ENCODE assay signal across 21 mouse cellular contexts in the genomic region with DNA sequence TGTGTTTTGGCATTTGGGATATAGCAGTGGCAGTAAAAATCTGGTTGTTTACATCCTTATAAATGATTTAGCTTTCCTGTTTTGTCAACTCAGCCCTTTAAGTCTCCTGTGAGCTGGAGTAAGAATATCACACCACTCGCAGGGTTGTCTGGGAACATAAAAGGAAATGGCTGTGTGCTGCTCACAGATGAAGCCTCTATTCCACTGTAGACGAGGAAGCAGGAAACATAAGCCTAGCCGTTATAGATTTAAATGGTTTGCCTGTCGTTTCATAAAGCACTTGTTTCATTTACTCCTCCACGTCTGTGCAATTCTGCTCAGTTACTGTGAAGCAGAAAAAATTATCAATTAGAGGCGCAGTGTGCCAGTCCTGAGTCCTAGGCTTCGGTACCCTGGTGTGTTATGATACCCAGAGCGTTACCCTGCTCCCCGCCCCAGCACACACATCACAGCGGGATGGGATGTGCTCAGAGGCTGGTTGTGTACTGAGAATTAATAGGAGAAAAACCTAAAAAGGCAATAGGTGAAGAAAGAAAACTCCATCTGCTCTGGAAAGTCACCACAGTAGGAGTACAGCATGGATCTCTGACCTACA. TPM values are rescaled to one million over a fixed set of nuclear protein-coding genes. Genes with fewer than 3 reads are reported as not detected.
DNase-seq lines count a peak whose midpoint lies in the region; ATAC-seq and TF ChIP-seq lines count a peak whose summit lies in the region.
"Had no signal": no experiment of that assay in that cellular context is flagged by ENCODE, and none has a peak within 500 bp of the region (broad histone marks: within the 10 kb centered on the region; RNA-seq: fewer than 3 reads in every experiment).

No protein-coding gene starts in this region.

- no peak for TF ChIP-seq CTCF in brain, embryonic 14.5 days (IDR thresholded peaks at IDR 0.05; ENCODE audit: borderline replicate concordance, extremely low read depth, insufficient read depth, insufficient read length)

- no peak overlapping the region for H3K9ac ChIP-seq in limb, embryonic 12.5 days (replicated peaks)
- H3K9ac ChIP-seq in hindbrain, embryonic 12.5 days = no peak overlapping the region
- H3K9ac ChIP-seq in midbrain, embryonic 16.5 days (ENCODE audit: low read depth, low read length) = no peak overlapping the region
- H3K9ac ChIP-seq: forebrain, embryonic 15.5 days; heart, embryonic 12.5 days; intestine, embryonic 15.5 days; liver, embryonic 13.5 days had no signal

- peak overlapping the region; percentile 41; the same call in 1 of the 2 replicates for H3K27ac ChIP-seq in limb, embryonic 12.5 days
- H3K27ac ChIP-seq in limb, embryonic 10.5 days = no peak overlapping the region
- peak overlapping the region; percentile 7; the same call in 1 of the 2 replicates for H3K27ac ChIP-seq in hindbrain, embryonic 12.5 days
- H3K27ac ChIP-seq in midbrain, embryonic 16.5 days (ENCODE audit: low read length) = no peak overlapping the region
- H3K27ac ChIP-seq: embryonic facial prominence, embryonic 10.5 days; forebrain, embryonic 15.5 days; intestine, embryonic 15.5 days; liver, embryonic 13.5 days had no signal

- DNase-seq in limb, embryonic 10.5 days (ENCODE audit: low spot score) = no peak
- DNase-seq in brain, embryonic 14.5 days (ENCODE audit: low read depth) = peak; percentile 32
- DNase-seq in adrenal gland, postnatal 14 days = no peak
- DNase-seq in cerebellum, postnatal 10 days = no peak
- DNase-seq: cerebellum, postnatal 25 days; kidney, postnatal 36 days; layer of hippocampus, postnatal 36 days; left cerebral cortex, postnatal 4 days; liver, embryonic 13.5 days; right cerebral cortex, postnatal 25 days; thymus, postnatal 25 days had no signal

- no peaks in the 10 kb centered on the region for H3K9me3 ChIP-seq in limb, embryonic 12.5 days
- no peaks in the 10 kb centered on the region for H3K9me3 ChIP-seq in limb, embryonic 10.5 days (replicated peaks)
- H3K9me3 ChIP-seq in hindbrain, embryonic 12.5 days (replicated peaks) = no peaks in the 10 kb centered on the region
- H3K9me3 ChIP-seq in midbrain, embryonic 16.5 days (replicated peaks; ENCODE audit: control insufficient read depth, low read length, poor library complexity, severe bottlenecking) = no peaks in the 10 kb centered on the region
- H3K9me3 ChIP-seq: embryonic facial prominence, embryonic 10.5 days; forebrain, embryonic 15.5 days; heart, embryonic 12.5 days; intestine, embryonic 15.5 days; liver, embryonic 13.5 days; megakaryocyte, embryonic 14.5 days had no signal

- 46% methylated on average over 10 of the region's 10 CpGs for WGBS in limb, embryonic 12.5 days
- WGBS in limb, embryonic 10.5 days = 75% methylated on average over 10 of the region's 10 CpGs
- 69% methylated on average over 10 of the region's 10 CpGs for WGBS in hindbrain, embryonic 12.5 days
- WGBS in midbrain, embryonic 16.5 days = 49% methylated on average over 10 of the region's 10 CpGs

- H3K36me3 ChIP-seq in limb, embryonic 12.5 days = no peaks in the 10 kb centered on the region
- no peaks in the 10 kb centered on the region for H3K36me3 ChIP-seq in limb, embryonic 10.5 days
- no peaks in the 10 kb centered on the region for H3K36me3 ChIP-seq in hindbrain, embryonic 12.5 days
- no peaks in the 10 kb centered on the region for H3K36me3 ChIP-seq in midbrain, embryonic 16.5 days (ENCODE audit: control insufficient read depth, insufficient read depth, low read length)
- H3K36me3 ChIP-seq: embryonic facial prominence, embryonic 10.5 days; forebrain, embryonic 15.5 days; heart, embryonic 12.5 days; intestine, embryonic 15.5 days; liver, embryonic 13.5 days had no signal

- no peak for TF ChIP-seq POLR2A in brain, embryonic 14.5 days (IDR thresholded peaks at IDR 0.05; ENCODE audit: borderline replicate concordance, extremely low read depth, insufficient read depth, insufficient read length, poor library complexity, severe bottlenecking)

- peaks cover 7% of the 10 kb centered on the region for H3K4me1 ChIP-seq in limb, embryonic 12.5 days (replicated peaks)
- peaks cover 6% of the 10 kb centered on the region; the same call in 1 of the 2 replicates for H3K4me1 ChIP-seq in limb, embryonic 10.5 days
- no peaks in the 10 kb centered on the region for H3K4me1 ChIP-seq in hindbrain, embryonic 12.5 days
- H3K4me1 ChIP-seq in midbrain, embryonic 16.5 days (ENCODE audit: control insufficient read depth, insufficient read depth, low read length) = no peaks in the 10 kb centered on the region
- H3K4me1 ChIP-seq: embryonic facial prominence, embryonic 10.5 days; forebrain, embryonic 15.5 days; liver, embryonic 13.5 days had no signal

- H3K27me3 ChIP-seq in limb, embryonic 12.5 days = no peaks in the 10 kb centered on the region
- no peaks in the 10 kb centered on the region for H3K27me3 ChIP-seq in limb, embryonic 10.5 days (ENCODE audit: low read depth, poor library complexity, severe bottlenecking)
- H3K27me3 ChIP-seq in hindbrain, embryonic 12.5 days = no peaks in the 10 kb centered on the region
- no peaks in the 10 kb centered on the region for H3K27me3 ChIP-seq in midbrain, embryonic 16.5 days (ENCODE audit: control insufficient read depth, insufficient read depth, low read depth, low read length)
- H3K27me3 ChIP-seq: forebrain, embryonic 15.5 days; heart, embryonic 12.5 days; intestine, embryonic 15.5 days; liver, embryonic 13.5 days; megakaryocyte, embryonic 14.5 days had no signal

- H3K4me3 ChIP-seq in limb, embryonic 12.5 days (replicated peaks) = no peak overlapping the region
- no peak overlapping the region for H3K4me3 ChIP-seq in limb, embryonic 10.5 days
- no peak overlapping the region for H3K4me3 ChIP-seq in hindbrain, embryonic 12.5 days
- H3K4me3 ChIP-seq in midbrain, embryonic 16.5 days (ENCODE audit: low read depth, low read length) = no peak overlapping the region
- H3K4me3 ChIP-seq: embryonic facial prominence, embryonic 10.5 days; forebrain, embryonic 15.5 days; heart, embryonic 12.5 days; intestine, embryonic 15.5 days; liver, embryonic 13.5 days; megakaryocyte, embryonic 14.5 days; myocyte had no signal

- 0 out of 2 replicates have a peak, but pooled peaks have one; percentile 63 for ATAC-seq in limb, embryonic 12.5 days (ENCODE audit: insufficient number of reproducible peaks, insufficient read depth, low FRiP score, low TSS enrichment, low read depth)
- ATAC-seq in hindbrain, embryonic 12.5 days (ENCODE audit: low FRiP score) = no peak
- 0 out of 2 replicates have a peak, but pooled peaks have one; percentile 11 for ATAC-seq in midbrain, embryonic 16.5 days
- ATAC-seq: forebrain, embryonic 15.5 days; intestine, embryonic 15.5 days; lung, postnatal 0 days had no signal

- H3K4me2 ChIP-seq in limb, embryonic 12.5 days = peak overlapping the region; percentile 24
- no peak overlapping the region for H3K4me2 ChIP-seq in hindbrain, embryonic 12.5 days (replicated peaks)
- H3K4me2 ChIP-seq in midbrain, embryonic 16.5 days (ENCODE audit: low read length) = no peak overlapping the region
- H3K4me2 ChIP-seq: forebrain, embryonic 15.5 days; heart, embryonic 12.5 days; intestine, embryonic 15.5 days; liver, embryonic 13.5 days had no signal

RNA-seq across cellular contexts. Expression of gene Magi3, which starts 17.8 kb away (rescaled TPM):
- 3.2 and 4.5 TPM in 2 replicates for polyA plus RNA-seq in limb, embryonic 12.5 days (2016; fragmentation: Nextera tagmentation; extraction: Ambion mirVana)
- polyA plus RNA-seq in limb, embryonic 10.5 days (2016; fragmentation: Nextera tagmentation; extraction: Ambion mirVana) = 3.3 and 4.4 TPM in 2 replicates
- polyA plus RNA-seq in brain, embryonic 14.5 days (2012; rRNA removed) = 10.7 and 13.5 TPM in 2 replicates
- polyA plus RNA-seq in hindbrain, embryonic 12.5 days (2016; fragmentation: Nextera tagmentation; extraction: Ambion mirVana) = 5.2 and 5.4 TPM in 2 replicates
- 4.8 and 6.1 TPM in 2 replicates for polyA plus RNA-seq in midbrain, embryonic 16.5 days (2015; fragmentation: Nextera tagmentation; extraction: Ambion mirVana)
- total RNA-seq in adrenal gland, postnatal 14 days (2021) = 17.4 and 18.3 TPM in 2 replicates

Comparison
In these comparisons a context has a peak if more than half of its experiments do, and no peak if none do; other contexts are left out.
1. H3K27ac ChIP-seq: peak in limb, embryonic 12.5 days (single experiment) and hindbrain, embryonic 12.5 days (single experiment); none in limb, embryonic 10.5 days (single experiment) and midbrain, embryonic 16.5 days (single experiment).